Mouse (Mus musculus): ENCODE data around the gene Gadl1. TPM values are rescaled to one million over a fixed set of nuclear protein-coding genes. Genes with fewer than 3 reads are reported as not detected.

The Gadl1 gene
- polyA plus RNA-seq, 1 experiment from 2014 or later, result 1.0 TPM

- H3K4me2 ChIP-seq, result no peak overlapping the region
- no peaks in the 10 kb centered on the region for H3K9me3 ChIP-seq
- H3K27ac ChIP-seq, result no peak overlapping the region
- H3K36me3 ChIP-seq, result no peaks in the 10 kb centered on the region
- H3K4me1 ChIP-seq, result no peaks in the 10 kb centered on the region
- no peak overlapping the region for H3K4me3 ChIP-seq
- no peak overlapping the region for H3K9ac ChIP-seq
- ATAC-seq (ENCODE audit: insufficient number of reproducible peaks, low FRiP score, low TSS enrichment, low read depth), result no peak
- no peaks in the 10 kb centered on the region for H3K27me3 ChIP-seq
- WGBS, result 43% methylated on average over 2 of the region's 2 CpGs
Observed at GRCm38 (mm10) chr9:116076946-116077345, 167.7 kb downstream of the Gadl1 start.

- Histone ChIP-seq H3K9me3 (no peaks in the 10 kb centered on the region), H3K27ac (no peak overlapping the region), H3K4me2 (no peak overlapping the region)
Observed at GRCm38 (mm10) chr9:116077419-116077818, 168.2 kb downstream of the Gadl1 start.

GRCm38 (mm10) chr9:116081781-116082180 is 172.5 kb downstream of the Gadl1 start:
- no peak for ATAC-seq (ENCODE audit: insufficient number of reproducible peaks, low FRiP score, low TSS enrichment, low read depth)
- Histone ChIP-seq H3K9me3 (no peaks in the 10 kb centered on the region), H3K36me3 (no peaks in the 10 kb centered on the region), H3K27me3 (no peaks in the 10 kb centered on the region), H3K4me1 (no peaks in the 10 kb centered on the region), H3K9ac (no peak overlapping the region), H3K27ac (no peak overlapping the region), H3K4me3 (no peak overlapping the region), H3K4me2 (no peak overlapping the region)
- WGBS, result 80% methylated on average over 4 of the region's 4 CpGs

More at GRCm38 (mm10) chr9:116077419-116077818, 168.2 kb downstream of the Gadl1 start:
- no peaks in the 10 kb centered on the region for H3K27me3 ChIP-seq
- no peaks in the 10 kb centered on the region for H3K36me3 ChIP-seq
- no peak for ATAC-seq (ENCODE audit: insufficient number of reproducible peaks, low FRiP score, low TSS enrichment, low read depth)
- H3K4me3 ChIP-seq, result no peak overlapping the region
- H3K9ac ChIP-seq, result no peak overlapping the region
- no peaks in the 10 kb centered on the region for H3K4me1 ChIP-seq
- 85% methylated on average over 2 of the region's 2 CpGs for WGBS

GRCm38 (mm10) chr9:116083300-116083699 is 174.0 kb downstream of the Gadl1 start:
- no peaks in the 10 kb centered on the region for H3K27me3 ChIP-seq
- WGBS, result 87% methylated on average over 5 of the region's 5 CpGs
- H3K9me3 ChIP-seq, result no peaks in the 10 kb centered on the region
- ATAC-seq (ENCODE audit: insufficient number of reproducible peaks, low FRiP score, low TSS enrichment, low read depth), result no peak
- H3K27ac ChIP-seq, result no peak overlapping the region
- H3K9ac ChIP-seq, result no peak overlapping the region
- H3K4me2 ChIP-seq, result no peak overlapping the region
- H3K36me3 ChIP-seq, result peaks cover 3% of the 10 kb centered on the region; the same call in 1 of the 2 replicates
- no peaks in the 10 kb centered on the region for H3K4me1 ChIP-seq
- no peak overlapping the region for H3K4me3 ChIP-seq

- no peak for ATAC-seq (ENCODE audit: insufficient number of reproducible peaks, low FRiP score, low TSS enrichment, low read depth)
- Histone ChIP-seq H3K4me3 (no peak overlapping the region), H3K27me3 (no peaks in the 10 kb centered on the region), H3K9me3 (no peaks in the 10 kb centered on the region), H3K27ac (no peak overlapping the region), H3K36me3 (peaks cover 9% of the 10 kb centered on the region), H3K9ac (no peak overlapping the region), H3K4me2 (no peak overlapping the region), H3K4me1 (no peaks in the 10 kb centered on the region)
- WGBS, result 81% methylated on average over 8 of the region's 8 CpGs
Observed at GRCm38 (mm10) chr9:116083726-116084323, 174.6 kb downstream of the Gadl1 start.

- Histone ChIP-seq H3K4me2 (no peak overlapping the region), H3K9me3 (no peaks in the 10 kb centered on the region), H3K27me3 (no peaks in the 10 kb centered on the region), H3K4me3 (no peak overlapping the region), H3K9ac (no peak overlapping the region), H3K36me3 (peaks cover 15% of the 10 kb centered on the region), H3K27ac (no peak overlapping the region), H3K4me1 (no peaks in the 10 kb centered on the region)
- no peak for ATAC-seq (ENCODE audit: insufficient number of reproducible peaks, low FRiP score, low TSS enrichment, low read depth)
- WGBS, result 84% methylated on average over 12 of the region's 12 CpGs
Observed at GRCm38 (mm10) chr9:116084324-116084931, 175.2 kb downstream of the Gadl1 start.

- Histone ChIP-seq H3K27ac (no peak overlapping the region), H3K36me3 (peaks cover 29% of the 10 kb centered on the region), H3K4me2 (no peak overlapping the region), H3K4me1 (no peaks in the 10 kb centered on the region), H3K4me3 (no peak overlapping the region), H3K9ac (no peak overlapping the region), H3K9me3 (no peaks in the 10 kb centered on the region), H3K27me3 (no peaks in the 10 kb centered on the region)
- ATAC-seq (ENCODE audit: insufficient number of reproducible peaks, low FRiP score, low TSS enrichment, low read depth), result no peak
- 86% methylated on average over 6 of the region's 6 CpGs for WGBS
Observed at GRCm38 (mm10) chr9:116085999-116086398, 176.7 kb downstream of the Gadl1 start.

- H3K9ac ChIP-seq, result no peak overlapping the region
- H3K4me1 ChIP-seq, result peaks cover 5% of the 10 kb centered on the region
- no peaks in the 10 kb centered on the region for H3K9me3 ChIP-seq
- 90% methylated on average over 5 of the region's 5 CpGs for WGBS
- no peak overlapping the region for H3K27ac ChIP-seq
- no peak overlapping the region for H3K4me2 ChIP-seq
- H3K4me3 ChIP-seq, result no peak overlapping the region
- H3K36me3 ChIP-seq, result peaks cover 40% of the 10 kb centered on the region
- H3K27me3 ChIP-seq, result no peaks in the 10 kb centered on the region
- no peak for ATAC-seq (ENCODE audit: insufficient number of reproducible peaks, low FRiP score, low TSS enrichment, low read depth)
Observed at GRCm38 (mm10) chr9:116087263-116087662, 178.0 kb downstream of the Gadl1 start.

- no peaks in the 10 kb centered on the region for H3K27me3 ChIP-seq
- no peak overlapping the region for H3K9ac ChIP-seq
- peaks cover 11% of the 10 kb centered on the region for H3K4me1 ChIP-seq
- 25% methylated on average over 5 of the region's 5 CpGs for WGBS
- H3K36me3 ChIP-seq, result peaks cover 46% of the 10 kb centered on the region
- ATAC-seq (ENCODE audit: insufficient number of reproducible peaks, low FRiP score, low TSS enrichment, low read depth), result no peak
- no peaks in the 10 kb centered on the region for H3K9me3 ChIP-seq
- no peak overlapping the region for H3K4me2 ChIP-seq
- no peak overlapping the region for H3K4me3 ChIP-seq
- H3K27ac ChIP-seq, result no peak overlapping the region
Observed at GRCm38 (mm10) chr9:116087880-116088279, 178.6 kb downstream of the Gadl1 start.

GRCm38 (mm10) chr9:116088912-116089311 is 179.7 kb downstream of the Gadl1 start:
- H3K27ac ChIP-seq, result no peak overlapping the region
- peaks cover 12% of the 10 kb centered on the region for H3K4me1 ChIP-seq
- no peak overlapping the region for H3K4me3 ChIP-seq
- no peaks in the 10 kb centered on the region for H3K9me3 ChIP-seq
- ATAC-seq (ENCODE audit: insufficient number of reproducible peaks, low FRiP score, low TSS enrichment, low read depth), result no peak
- no peaks in the 10 kb centered on the region for H3K27me3 ChIP-seq
- no peak overlapping the region for H3K9ac ChIP-seq
- WGBS, result 88% methylated on average over 9 of the region's 9 CpGs
- no peak overlapping the region for H3K4me2 ChIP-seq
- H3K36me3 ChIP-seq, result peaks cover 51% of the 10 kb centered on the region

GRCm38 (mm10) chr9:116090296-116090695 is 181.0 kb downstream of the Gadl1 start:
- Histone ChIP-seq H3K4me2 (no peak overlapping the region), H3K27me3 (no peaks in the 10 kb centered on the region), H3K9me3 (no peaks in the 10 kb centered on the region), H3K27ac (no peak overlapping the region), H3K4me1 (peaks cover 12% of the 10 kb centered on the region), H3K36me3 (peaks cover 53% of the 10 kb centered on the region), H3K9ac (no peak overlapping the region), H3K4me3 (no peak overlapping the region)
- WGBS, result 91% methylated on average over 9 of the region's 9 CpGs
- no peak for ATAC-seq (ENCODE audit: insufficient number of reproducible peaks, low FRiP score, low TSS enrichment, low read depth)

- Histone ChIP-seq H3K27me3 (no peaks in the 10 kb centered on the region), H3K9me3 (no peaks in the 10 kb centered on the region), H3K4me1 (peaks cover 12% of the 10 kb centered on the region), H3K9ac (no peak overlapping the region), H3K4me3 (no peak overlapping the region), H3K27ac (no peak overlapping the region), H3K36me3 (peaks cover 58% of the 10 kb centered on the region), H3K4me2 (no peak overlapping the region)
- ATAC-seq (ENCODE audit: insufficient number of reproducible peaks, low FRiP score, low TSS enrichment, low read depth), result no peak
- 74% methylated on average over 7 of the region's 7 CpGs for WGBS
Observed at GRCm38 (mm10) chr9:116091101-116091841, 182.0 kb downstream of the Gadl1 start.

Data from limb, embryonic 15.5 days (tissue).